Mouse (Mus musculus): ENCODE measurements around the gene Crygn. TPM values are rescaled to one million over a fixed set of nuclear protein-coding genes. Genes with fewer than 3 reads are reported as not detected.
"Not testable (repeated sequence)": the region's sequence is repeated elsewhere in the genome, so short reads cannot be mapped to it uniquely, and the experiment has no call there.

Crygn gene
- total and polyA plus RNA-seq, 3 experiments: 2.0 TPM; not detected in 2

- Histone ChIP-seq H3K4me2 (ENCODE audit: insufficient read depth, low read depth, poor library complexity, severe bottlenecking) (no peak overlapping the region), H3K27ac (ENCODE audit: insufficient read depth, low read depth) (no peak overlapping the region), H3K9me3 (replicated peaks; ENCODE audit: low read length) (peaks cover 6% of the 10 kb centered on the region), H3K27me3 (replicated peaks) (no peaks in the 10 kb centered on the region), H3K79me2 (replicated peaks; ENCODE audit: control insufficient read depth, extremely low read depth, insufficient read depth, poor library complexity, severe bottlenecking) (no peaks in the 10 kb centered on the region), H3K4me1 (ENCODE audit: control insufficient read depth in 1 of 2, insufficient read depth in 2 of 2) (peaks cover 5 to 17% of the 10 kb centered on the region in 2 experiments; a peak in 2 of 4 replicates), H3K9ac (ENCODE audit: insufficient read depth, low read depth) (no peak overlapping the region), H3K36me3 (replicated peaks in 1 of 2; ENCODE audit: control insufficient read depth in 1 of 2, insufficient read depth in 1 of 2, low read length in 1 of 2) (no peaks in the 10 kb centered on the region), H3K4me3 (replicated peaks in 1 of 3; ENCODE audit: low read depth in 2 of 3, low read length in 2 of 3, poor library complexity in 1 of 3) (no peak overlapping the region)
- in situ Hi-C loops (cut with MboI; ENCODE audit: low pct_ligation_motif_present, low pct_unique_long_range_greater_than_20kb, low sequenced_read_pairs): no loop called here
- dilution Hi-C loops (cut with MboI; ENCODE audit: extremely low pct_ligation_motif_present, extremely low pct_unique_long_range_greater_than_20kb, low sequenced_read_pairs): no loop called here
- no peak for TF ChIP-seq HCFC1 (IDR thresholded peaks at IDR 0.05; ENCODE audit: low read depth, low read length)
- no peak for TF ChIP-seq ETS1 (conservative IDR thresholded peaks at IDR 0.05; ENCODE audit: low read depth, low read length)
- no peak for TF ChIP-seq PAX5 (IDR thresholded peaks at IDR 0.05; ENCODE audit: low read length)
- TF ChIP-seq GABPA (IDR thresholded peaks at IDR 0.05; ENCODE audit: insufficient replicate concordance, low read depth, low read length): no peak
- no peak for TF ChIP-seq ZNF384 (IDR thresholded peaks at IDR 0.05; ENCODE audit: low read depth, low read length)
- TF ChIP-seq JUND (conservative IDR thresholded peaks at IDR 0.05; ENCODE audit: low read depth, low read length): no peak
- no peak for TF ChIP-seq MAX (IDR thresholded peaks at IDR 0.05; ENCODE audit: low read length)
- TF ChIP-seq CHD1 (IDR thresholded peaks at IDR 0.05; ENCODE audit: low read depth, low read length): no peak
- TF ChIP-seq ZKSCAN1 (IDR thresholded peaks at IDR 0.05; ENCODE audit: borderline replicate concordance, low read depth, low read length): no peak
- TF ChIP-seq MAFK (IDR thresholded peaks at IDR 0.05; ENCODE audit: insufficient replicate concordance, low read length): no peak
- no peak for TF ChIP-seq E2F4 (IDR thresholded peaks at IDR 0.05; ENCODE audit: insufficient replicate concordance, low read depth, low read length)
- TF ChIP-seq MAZ (IDR thresholded peaks at IDR 0.05; ENCODE audit: low read depth, low read length): no peak
- no peak for TF ChIP-seq MXI1 (IDR thresholded peaks at IDR 0.05; ENCODE audit: low read depth, low read length)
- TF ChIP-seq TCF12 (IDR thresholded peaks at IDR 0.05; ENCODE audit: low read depth, low read length): no peak
- no peak for TF ChIP-seq JUN (IDR thresholded peaks at IDR 0.05; ENCODE audit: insufficient read depth, low read depth, low read length)
- DNase-seq (ENCODE audit: extremely low read depth): no peak
Observed at GRCm38 (mm10) chr5:24776681-24777080, 18.9 kb upstream of the Crygn start.

- dilution Hi-C loops (cut with MboI; ENCODE audit: extremely low pct_ligation_motif_present, extremely low pct_unique_long_range_greater_than_20kb, low sequenced_read_pairs); H3K36me3 ChIP-seq (replicated peaks in 1 of 2; ENCODE audit: control insufficient read depth in 1 of 2, insufficient read depth in 1 of 2, low read length in 1 of 2); H3K4me1 ChIP-seq (ENCODE audit: control insufficient read depth in 1 of 2, insufficient read depth in 2 of 2); H3K27ac ChIP-seq (ENCODE audit: insufficient read depth, low read depth); H3K9ac ChIP-seq (ENCODE audit: insufficient read depth, low read depth); H3K79me2 ChIP-seq (replicated peaks; ENCODE audit: control insufficient read depth, extremely low read depth, insufficient read depth, poor library complexity, severe bottlenecking); H3K4me3 ChIP-seq (replicated peaks in 1 of 3; ENCODE audit: low read depth in 2 of 3, low read length in 2 of 3, poor library complexity in 1 of 3); H3K4me2 ChIP-seq (ENCODE audit: insufficient read depth, low read depth, poor library complexity, severe bottlenecking); in situ Hi-C loops (cut with MboI; ENCODE audit: low pct_ligation_motif_present, low pct_unique_long_range_greater_than_20kb, low sequenced_read_pairs); DNase-seq (ENCODE audit: extremely low read depth); H3K27me3 ChIP-seq (replicated peaks); H3K9me3 ChIP-seq (replicated peaks; ENCODE audit: low read length): not testable (repeated sequence)
Observed at GRCm38 (mm10) chr5:24774549-24774948, 16.7 kb upstream of the Crygn start.
